Mouse (Mus musculus) heart, embryonic 10.5 days (tissue): ENCODE measurements around the gene Pld6. TPM values are rescaled to one million over a fixed set of nuclear protein-coding genes. Genes with fewer than 3 reads are reported as not detected.

Source experiments
- DNase-seq: peaks from one replicate; pipeline ENCODE4 v3.0.0-alpha.2; 2017; ENCODE audit warnings: low spot score
- H3K27ac ChIP-seq: fragments of 300-500 bp; sonication (generic); 2 replicates; pipeline ENCODE4 v1.5.1; 2016; ENCODE audit warnings: mild to moderate bottlenecking
- H3K27me3 ChIP-seq: fragments of 300-500 bp; sonication (generic); 2 replicates; pipeline ENCODE4 v1.6.1; 2016; ENCODE audit warnings: mild to moderate bottlenecking; ENCODE audit not compliant: poor library complexity, insufficient read depth, severe bottlenecking
- H3K36me3 ChIP-seq: fragments of 300-500 bp; sonication (generic); 2 replicates; pipeline ENCODE4 v1.6.1; 2016; ENCODE audit warnings: mild to moderate bottlenecking, moderate library complexity
- H3K4me1 ChIP-seq: fragments of 300-500 bp; sonication (generic); 2 replicates; pipeline ENCODE4 v1.6.1; 2016; ENCODE audit warnings: mild to moderate bottlenecking
- H3K4me3 ChIP-seq: fragments of 300-500 bp; sonication (generic); 2 replicates; pipeline ENCODE4 v1.5.1; 2016; ENCODE audit warnings: mild to moderate bottlenecking, moderate library complexity
- H3K9me3 ChIP-seq: fragments of 300-500 bp; sonication (generic); 2 replicates; pipeline ENCODE4 v1.6.1; 2016; ENCODE audit warnings: mild to moderate bottlenecking, moderate library complexity
- WGBS: fragments of 180-500 bp; shearing (Covaris S2); methylation state at CpG from one replicate; pipeline ENCODE4 v1.1.7; 2016; 5-methylcytosine and 5-hydroxymethylcytosine counted together
- polyA plus RNA-seq: library from polyadenylated mRNA; unstranded; fragments of >200 nt; fragmentation: Nextera tagmentation; extraction: Ambion mirVana; gene quantifications from 2 replicates; pipeline ENCODE4 v1.2.1, GENCODE M21; 2016

The Pld6 gene
- 5.3 and 6.5 TPM in 2 replicates for polyA plus RNA-seq

DNA sequence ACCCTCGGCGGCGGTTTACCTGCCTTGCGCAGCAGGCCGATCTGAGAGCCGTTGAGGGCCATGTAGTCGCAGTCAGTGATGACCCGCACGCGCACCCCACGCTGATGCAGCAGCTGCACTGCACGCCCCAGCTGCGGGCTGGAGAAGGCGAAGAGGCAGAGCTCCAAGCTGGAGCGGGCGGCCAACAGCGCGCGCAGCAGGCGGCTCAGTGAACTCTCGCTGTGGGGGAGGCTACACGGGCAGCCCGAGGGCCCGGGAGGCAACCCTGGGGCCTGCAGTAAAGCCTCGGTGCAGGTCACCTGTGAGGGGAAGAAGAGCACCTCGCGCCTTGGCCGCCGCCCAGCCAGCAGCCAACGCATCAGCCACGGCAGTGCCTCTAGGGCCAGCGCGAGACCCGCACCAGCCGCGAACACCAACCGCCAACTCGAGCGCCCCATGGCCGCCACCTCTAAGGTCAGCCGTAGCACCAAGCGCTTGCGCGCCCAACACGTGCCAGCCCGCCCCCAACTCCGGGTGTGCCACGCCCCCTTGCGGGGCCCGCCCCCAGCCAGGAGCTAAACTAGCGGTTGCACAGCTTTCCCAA is at the start of gene Pld6:
Pld6 (minus strand) TSS at position 447 of the 583 bp plus-strand sequence.
- peak; percentile 89 for DNase-seq
- Histone ChIP-seq H3K4me1 (peaks cover 30% of the 10 kb centered on the region), H3K36me3 (peaks cover 13% of the 10 kb centered on the region), H3K4me3 (peak within 1 kb of the TSS; percentile 69), H3K9me3 (no peaks in the 10 kb centered on the region), H3K27me3 (peaks cover 32% of the 10 kb centered on the region), H3K27ac (peak within 1 kb of the TSS; percentile 84)
- WGBS: under 1% methylated on average over 51 of the region's 51 CpGs

DNA sequence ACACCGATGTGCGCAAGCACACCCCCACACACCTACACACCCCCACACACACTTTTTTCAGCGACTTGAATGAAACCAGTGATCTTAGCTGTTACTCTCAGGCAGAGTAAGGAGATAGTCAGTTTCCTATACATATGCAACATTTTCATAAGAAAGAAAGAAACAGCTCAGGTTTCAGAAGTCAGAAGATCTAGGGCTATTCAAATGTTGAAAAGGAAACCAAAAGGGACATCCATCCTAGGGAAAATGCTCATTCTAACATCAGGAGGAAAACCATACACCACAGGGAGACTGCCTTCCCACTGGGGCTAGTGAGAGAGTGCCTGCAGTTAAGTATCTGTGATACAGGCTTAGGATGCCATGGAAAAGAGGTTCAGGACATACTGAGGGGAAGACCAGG is 34.2 kb upstream of the Pld6 start:
- WGBS: 83% methylated on average over 3 of the region's 3 CpGs
- DNase-seq: no peak
- Histone ChIP-seq H3K4me1 (no peaks in the 10 kb centered on the region), H3K27ac (no peak overlapping the region), H3K4me3 (no peak overlapping the region), H3K9me3 (no peaks in the 10 kb centered on the region), H3K36me3 (peaks cover 100% of the 10 kb centered on the region), H3K27me3 (no peaks in the 10 kb centered on the region)

DNA sequence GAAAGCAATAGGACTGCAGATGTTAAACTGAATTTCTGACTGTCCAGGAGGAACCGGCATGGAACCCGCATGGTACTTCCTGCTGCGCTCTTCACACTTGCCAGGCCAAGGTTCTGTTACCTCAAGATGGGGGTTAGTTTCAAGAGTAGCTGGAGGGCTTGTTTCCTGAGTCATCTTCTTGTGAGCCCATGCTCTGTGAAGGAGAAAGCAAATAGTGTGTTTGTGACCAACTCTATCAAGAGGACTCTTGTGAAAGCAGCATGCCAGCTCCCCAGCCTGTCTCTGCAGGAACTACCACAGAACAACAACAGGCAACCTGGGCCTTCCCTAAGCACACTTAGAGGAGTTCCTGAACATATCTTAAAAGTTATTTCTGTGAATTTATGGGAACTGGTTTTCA is 30.5 kb upstream of the Pld6 start:
- Histone ChIP-seq H3K9me3 (no peaks in the 10 kb centered on the region), H3K4me1 (no peaks in the 10 kb centered on the region), H3K27me3 (no peaks in the 10 kb centered on the region), H3K4me3 (no peak overlapping the region), H3K36me3 (peaks cover 79% of the 10 kb centered on the region), H3K27ac (no peak overlapping the region)
- 98% methylated on average over 3 of the region's 3 CpGs for WGBS
- no peak for DNase-seq

GRCm38 (mm10) chr11:59815482-59816065 is 28.1 kb upstream of the Pld6 start:
- Histone ChIP-seq H3K4me1 (peaks cover 6% of the 10 kb centered on the region; the same call in 1 of the 2 replicates), H3K4me3 (no peak overlapping the region), H3K27me3 (no peaks in the 10 kb centered on the region), H3K9me3 (no peaks in the 10 kb centered on the region), H3K36me3 (peaks cover 55% of the 10 kb centered on the region), H3K27ac (no peak overlapping the region)
- no peak for DNase-seq
- WGBS: 86% methylated on average over 6 of the region's 6 CpGs

DNA sequence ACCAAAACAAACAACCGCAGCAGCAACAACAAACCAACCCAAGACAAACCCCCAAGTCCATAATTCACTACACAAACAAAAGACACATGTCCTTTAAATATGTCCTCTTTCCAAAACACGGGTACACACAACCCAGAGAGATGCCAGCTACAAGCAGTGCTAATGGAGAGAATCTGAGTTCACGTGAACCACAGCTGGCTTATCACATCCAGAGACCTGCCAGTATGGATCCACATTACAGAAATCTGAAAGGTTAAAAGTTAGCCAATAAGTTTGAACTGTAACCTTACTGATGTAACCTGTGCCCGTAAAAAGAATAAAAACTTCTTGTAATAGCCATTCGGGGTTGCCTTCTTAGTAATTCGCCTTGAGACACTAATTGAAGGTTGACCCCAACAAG is 27.5 kb upstream of the Pld6 start:
- 90% methylated on average over 6 of the region's 6 CpGs for WGBS
- H3K36me3 ChIP-seq: peaks cover 49% of the 10 kb centered on the region
- DNase-seq: no peak
- H3K27me3 ChIP-seq: no peaks in the 10 kb centered on the region
- no peak overlapping the region for H3K27ac ChIP-seq
- peaks cover 6% of the 10 kb centered on the region; the same call in 1 of the 2 replicates for H3K4me1 ChIP-seq
- no peaks in the 10 kb centered on the region for H3K9me3 ChIP-seq
- H3K4me3 ChIP-seq: no peak overlapping the region

- H3K27me3 ChIP-seq: no peaks in the 10 kb centered on the region
- DNase-seq: no peak
- H3K4me3 ChIP-seq: no peak overlapping the region
- H3K4me1 ChIP-seq: peaks cover 6% of the 10 kb centered on the region; the same call in 1 of the 2 replicates
- no peaks in the 10 kb centered on the region for H3K9me3 ChIP-seq
- H3K36me3 ChIP-seq: peaks cover 43% of the 10 kb centered on the region
- H3K27ac ChIP-seq: no peak overlapping the region
- 83% methylated on average over 1 of the region's 1 CpGs for WGBS
These were observed 26.9 kb upstream of the Pld6 start for GRCm38 (mm10) chr11:59814311-59814710.

DNA sequence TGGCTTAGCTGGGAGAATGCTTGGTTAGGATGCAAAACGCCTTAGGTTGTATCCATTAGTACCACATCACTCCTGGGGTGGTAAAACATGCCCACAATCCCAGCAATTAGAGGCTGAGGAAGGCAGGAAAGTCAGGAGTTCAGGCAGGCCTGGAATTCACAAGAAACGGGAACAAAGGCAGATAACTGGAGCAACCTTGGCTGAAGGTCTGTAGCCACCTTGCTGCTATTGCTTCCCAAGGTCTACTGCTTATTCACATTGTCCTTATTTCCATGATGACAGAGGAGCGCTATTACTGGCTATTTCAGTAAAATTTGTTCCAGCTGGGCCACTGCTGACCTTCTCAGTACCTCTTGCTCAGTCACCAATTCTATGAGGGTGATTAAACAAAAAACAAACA is 25.8 kb upstream of the Pld6 start:
- no peak overlapping the region for H3K27ac ChIP-seq
- WGBS: 60% methylated on average over 3 of the region's 3 CpGs
- no peak for DNase-seq
- peaks cover 17% of the 10 kb centered on the region for H3K4me1 ChIP-seq
- H3K27me3 ChIP-seq: no peaks in the 10 kb centered on the region
- no peak overlapping the region for H3K4me3 ChIP-seq
- H3K9me3 ChIP-seq: no peaks in the 10 kb centered on the region
- peaks cover 32% of the 10 kb centered on the region for H3K36me3 ChIP-seq

- 0 out of 2 replicates have a peak overlapping the region, but pooled peaks have one; percentile 12 for H3K4me3 ChIP-seq
- H3K4me1 ChIP-seq: peaks cover 18% of the 10 kb centered on the region
- no peak overlapping the region for H3K27ac ChIP-seq
- peaks cover 27% of the 10 kb centered on the region for H3K36me3 ChIP-seq
- no peak for DNase-seq
- H3K9me3 ChIP-seq: no peaks in the 10 kb centered on the region
- no peaks in the 10 kb centered on the region for H3K27me3 ChIP-seq
- WGBS: 65% methylated on average over 4 of the region's 4 CpGs
These were observed 23.8 kb upstream of the Pld6 start for GRCm38 (mm10) chr11:59811211-59811610.

DNA sequence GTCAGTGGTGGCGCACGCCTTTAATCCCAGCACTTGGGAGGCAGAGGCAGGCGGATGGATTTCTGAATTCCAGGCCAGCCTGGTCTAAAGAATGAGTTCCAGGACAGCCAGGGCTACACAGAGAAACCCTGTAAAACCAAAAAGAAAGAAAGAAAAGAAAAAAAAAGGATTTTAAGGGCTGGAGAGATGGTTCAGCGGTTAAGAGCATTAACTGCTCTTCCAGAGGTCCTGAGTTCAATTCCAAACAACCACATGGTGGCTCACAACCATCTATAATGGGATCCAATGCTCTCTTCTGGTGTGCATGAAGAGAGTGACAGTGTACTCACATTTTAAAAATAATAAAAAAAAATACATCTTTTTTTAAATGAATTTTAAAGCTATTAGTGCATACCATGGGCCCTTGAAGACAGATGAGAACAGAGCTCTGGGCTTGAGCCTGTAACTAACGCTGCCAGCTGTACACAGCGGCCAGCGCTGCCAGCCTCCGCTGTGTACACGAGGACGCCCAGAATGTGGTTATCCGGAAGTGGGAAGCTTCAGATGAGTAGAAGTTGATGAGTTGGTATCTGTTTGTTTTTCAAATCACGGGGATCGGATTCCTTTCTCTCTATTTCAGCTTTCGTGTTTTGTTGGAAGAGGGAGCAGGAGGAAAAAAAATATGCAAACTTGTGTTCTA is 23.2 kb upstream of the Pld6 start:
- H3K4me3 ChIP-seq: peak overlapping the region; percentile 92
- 61% methylated on average over 14 of the region's 14 CpGs for WGBS
- peaks cover 18% of the 10 kb centered on the region for H3K4me1 ChIP-seq
- H3K36me3 ChIP-seq: peaks cover 27% of the 10 kb centered on the region
- DNase-seq: no peak
- H3K9me3 ChIP-seq: no peaks in the 10 kb centered on the region
- no peaks in the 10 kb centered on the region for H3K27me3 ChIP-seq
- H3K27ac ChIP-seq: peak overlapping the region; percentile 100

GRCm38 (mm10) chr11:59809670-59810474 is 22.4 kb upstream of the Pld6 start, which contains the start of gene Flcn:
Flcn (minus strand) TSS chr11:59810016.
- Histone ChIP-seq H3K4me3 (peak within 1 kb of the TSS; percentile 92), H3K27ac (peak within 1 kb of the TSS; percentile 100), H3K4me1 (peaks cover 18% of the 10 kb centered on the region), H3K36me3 (peaks cover 32% of the 10 kb centered on the region), H3K9me3 (no peaks in the 10 kb centered on the region), H3K27me3 (no peaks in the 10 kb centered on the region)
- under 1% methylated on average over 52 of the region's 52 CpGs for WGBS
- DNase-seq: peak; percentile 92

GRCm38 (mm10) chr11:59809071-59809669 is 21.7 kb upstream of the Pld6 start:
- Histone ChIP-seq H3K9me3 (no peaks in the 10 kb centered on the region), H3K4me3 (peak overlapping the region; percentile 92), H3K27ac (peak overlapping the region; percentile 100), H3K27me3 (no peaks in the 10 kb centered on the region), H3K36me3 (peaks cover 36% of the 10 kb centered on the region), H3K4me1 (peaks cover 18% of the 10 kb centered on the region)
- DNase-seq: no peak
- 0% methylated on average over 15 of the region's 15 CpGs for WGBS

GRCm38 (mm10) chr11:59808170-59808960 is 20.9 kb upstream of the Pld6 start:
- Histone ChIP-seq H3K4me1 (peaks cover 18% of the 10 kb centered on the region), H3K27ac (peak overlapping the region; percentile 100; the same call in 1 of the 2 replicates), H3K36me3 (peaks cover 44% of the 10 kb centered on the region), H3K27me3 (no peaks in the 10 kb centered on the region), H3K4me3 (peak overlapping the region; percentile 92), H3K9me3 (no peaks in the 10 kb centered on the region)
- no peak for DNase-seq
- 70% methylated on average over 14 of the region's 14 CpGs for WGBS
